Mouse (Mus musculus) liver, adult 2 months (tissue): Measurements from ENCODE around the gene Lmntd1.

Experiments used
- CTCF ChIP-seq: fragments of 200-500 bp; IDR thresholded peaks from 2 replicates; pipeline ENCODE4 v1.5.1; 2011; ENCODE audit warnings: low read depth, low read length, control low read depth
- POLR2A ChIP-seq: fragments of 200-500 bp; IDR thresholded peaks from 2 replicates; pipeline ENCODE4 v1.6.1; 2011; ENCODE audit warnings: low read length, control low read depth; ENCODE audit not compliant: insufficient read depth; ENCODE audit errors: extremely low read depth

- TF ChIP-seq CTCF (no peak), POLR2A (no peak)
Observed at GRCm38 (mm10) chr6:145604126-145604525, 10.0 kb downstream of the Lmntd1 start.
